Mouse (Mus musculus): Measurements from ENCODE around the gene Stpg4.

Stpg4 gene

DNA sequence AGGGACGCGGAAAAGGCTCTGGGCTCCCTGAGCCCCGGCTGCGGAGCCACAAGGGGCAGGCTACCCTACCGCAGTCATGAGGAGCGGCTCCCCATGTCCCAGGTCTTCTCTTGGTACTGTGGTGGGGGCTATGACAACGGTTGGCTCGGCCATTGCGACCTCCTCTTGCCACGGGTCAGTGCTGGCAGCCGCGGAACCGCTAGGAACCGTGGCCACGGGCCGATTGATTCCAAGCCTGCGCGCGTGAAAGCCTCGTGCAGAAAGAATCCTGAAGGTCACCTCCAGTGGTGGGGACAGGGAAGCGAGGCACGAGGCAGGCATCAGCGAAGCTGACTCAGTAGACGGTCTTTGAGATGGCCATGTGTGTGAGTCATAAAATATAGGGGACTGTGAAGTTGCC is at the start of gene Stpg4:
Gene Stpg4 (minus strand): TSS at position 231 of the 400 bp plus-strand sequence.
- no peak for DNase-seq

DNA sequence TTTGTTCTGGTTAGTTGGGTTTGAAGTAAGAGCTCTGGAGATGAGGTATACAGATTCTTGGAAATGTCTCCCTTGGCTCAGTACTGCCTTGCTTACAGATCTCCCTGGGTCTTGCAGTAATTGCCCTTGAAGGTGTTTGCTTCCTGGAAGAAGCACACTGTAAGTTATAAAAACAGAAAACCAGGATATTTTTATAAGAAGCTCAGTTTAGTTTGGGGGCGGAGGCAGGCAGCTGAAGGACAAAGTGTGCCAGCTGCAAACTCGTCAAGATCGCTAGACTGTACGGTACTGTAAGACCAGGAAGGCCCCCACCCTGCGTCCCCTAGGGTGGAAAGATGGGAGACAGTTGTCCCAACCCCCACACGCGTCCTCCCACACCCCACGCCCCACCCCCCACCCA is 47.8 kb upstream of the Stpg4 start:
- no peak for DNase-seq

DNA sequence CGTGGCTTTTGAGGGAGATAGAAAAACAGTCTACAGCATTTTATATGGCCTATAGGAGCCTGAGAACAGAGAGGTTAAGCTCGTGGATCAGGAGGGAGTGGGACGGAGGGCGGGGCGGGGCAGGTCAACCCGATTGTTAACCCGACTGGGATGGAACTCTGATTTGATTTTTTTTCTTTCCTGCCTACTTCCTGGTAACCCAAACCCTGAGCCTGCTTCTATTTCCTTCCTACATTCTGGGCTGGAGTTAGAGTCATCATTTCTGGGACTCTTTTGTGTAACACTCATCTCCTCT is 46.9 kb upstream of the Stpg4 start:
- DNase-seq = no peak

DNA sequence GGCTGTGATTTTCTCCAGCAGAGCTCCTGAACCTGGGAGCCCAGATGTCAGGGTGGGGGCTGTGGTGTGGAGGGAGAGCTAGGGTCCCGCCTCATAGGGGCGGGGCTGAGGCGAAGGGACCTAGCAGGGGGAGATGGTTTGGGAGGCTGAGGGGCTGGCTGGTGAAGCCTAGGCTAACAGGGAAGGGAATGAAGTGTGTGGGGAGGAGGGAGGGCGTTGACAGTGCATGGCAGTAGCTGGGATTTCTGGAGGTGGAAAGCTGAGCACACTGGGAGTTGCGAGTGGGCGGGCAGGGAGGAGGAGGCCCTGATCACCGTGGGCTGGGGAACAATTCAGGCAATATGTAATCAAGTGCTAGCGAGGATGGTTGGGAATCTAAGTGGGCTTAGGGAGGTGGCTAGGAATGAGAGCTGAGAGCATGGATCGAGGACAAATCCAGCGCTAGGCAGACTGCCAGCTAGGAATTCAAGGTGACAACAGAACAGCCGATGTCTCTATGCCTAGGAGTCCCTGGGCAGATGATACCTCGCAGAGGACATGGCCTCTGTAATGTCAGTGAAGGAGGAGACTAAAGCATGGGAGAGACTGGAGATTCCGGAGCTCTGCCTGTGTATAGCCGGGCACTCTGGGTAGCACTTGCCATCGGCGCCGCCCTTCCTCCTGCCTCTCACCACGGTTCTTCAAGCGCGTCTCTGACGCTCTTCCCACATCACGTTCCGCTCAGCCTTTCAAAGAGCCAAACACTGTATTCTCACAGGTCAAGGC is 46.4 kb upstream of the Stpg4 start:
- DNase-seq = peak; percentile 68

DNA sequence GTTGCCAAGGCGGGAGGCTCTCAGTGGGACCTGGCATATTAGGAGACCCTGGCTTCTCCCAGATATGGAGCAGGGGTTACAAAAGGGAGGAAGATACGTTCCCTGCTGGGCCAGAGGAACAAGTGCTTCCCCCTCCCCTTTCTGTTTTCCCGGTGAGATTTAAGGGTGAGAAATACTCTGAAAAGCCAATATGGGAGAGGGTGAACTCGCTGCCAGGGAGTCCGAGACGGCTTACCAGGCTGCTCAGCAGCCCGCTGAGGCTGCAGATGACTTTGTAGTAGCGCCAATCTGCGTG is 45.8 kb upstream of the Stpg4 start:
- no peak for DNase-seq

DNA sequence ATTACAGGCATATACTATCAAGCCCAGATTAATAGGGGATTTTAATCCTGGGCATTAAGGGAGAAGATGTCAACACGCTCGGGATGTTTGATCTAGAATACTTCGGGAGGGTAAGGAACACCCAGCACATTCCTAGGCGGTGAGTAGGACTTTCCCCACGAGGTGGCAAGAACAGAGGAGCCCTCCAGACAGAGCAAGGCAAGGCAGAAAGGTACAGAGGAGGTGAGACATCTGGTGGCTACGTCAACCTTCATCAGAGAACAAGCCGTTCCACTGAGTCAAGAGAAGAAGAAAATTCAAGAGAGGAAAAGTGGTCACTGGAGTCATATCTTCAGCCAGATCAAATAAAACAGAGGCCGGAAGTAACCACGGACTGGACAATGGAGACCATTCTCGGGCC is 45.3 kb upstream of the Stpg4 start:
- no peak for DNase-seq

DNA sequence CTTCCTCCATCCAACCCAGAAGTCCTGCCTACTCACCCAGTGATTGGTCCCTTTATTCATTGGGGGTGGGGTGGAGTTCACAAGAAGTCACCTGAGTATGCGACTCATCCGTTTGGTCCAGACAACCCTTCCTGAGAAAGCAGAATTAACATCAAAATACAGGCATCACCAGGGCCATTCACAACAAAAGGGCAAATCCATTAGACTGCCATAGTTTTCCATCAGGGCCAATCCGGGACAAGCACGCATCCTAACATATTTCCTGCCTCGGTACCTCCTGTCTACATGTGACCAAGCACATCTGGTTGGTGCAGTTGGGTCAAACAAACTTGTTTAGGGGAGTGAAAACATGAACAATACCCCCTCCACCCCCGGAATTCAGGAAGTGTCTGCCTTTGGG is 44.1 kb upstream of the Stpg4 start:
- DNase-seq = no peak

DNA sequence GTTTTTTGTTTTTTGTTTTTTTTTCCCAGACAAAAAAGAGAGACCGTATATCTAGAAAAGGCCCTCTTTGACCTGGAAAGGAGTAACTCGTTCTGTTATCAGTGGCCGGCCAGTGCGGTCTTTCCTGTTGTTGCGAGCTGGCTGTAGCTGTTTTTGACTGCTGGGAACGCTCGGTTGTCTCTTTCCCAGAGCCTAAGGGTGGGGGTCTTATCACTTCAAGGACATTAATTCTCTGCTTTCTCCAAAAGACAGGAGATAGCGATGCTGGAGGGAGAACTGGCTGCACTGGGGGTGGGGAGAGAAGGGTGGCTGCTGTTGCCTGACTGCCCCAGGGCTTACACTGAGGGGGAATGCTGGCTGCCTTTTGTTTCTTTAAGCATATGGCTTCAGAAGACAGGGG is 43.3 kb upstream of the Stpg4 start:
- DNase-seq = no peak

DNA sequence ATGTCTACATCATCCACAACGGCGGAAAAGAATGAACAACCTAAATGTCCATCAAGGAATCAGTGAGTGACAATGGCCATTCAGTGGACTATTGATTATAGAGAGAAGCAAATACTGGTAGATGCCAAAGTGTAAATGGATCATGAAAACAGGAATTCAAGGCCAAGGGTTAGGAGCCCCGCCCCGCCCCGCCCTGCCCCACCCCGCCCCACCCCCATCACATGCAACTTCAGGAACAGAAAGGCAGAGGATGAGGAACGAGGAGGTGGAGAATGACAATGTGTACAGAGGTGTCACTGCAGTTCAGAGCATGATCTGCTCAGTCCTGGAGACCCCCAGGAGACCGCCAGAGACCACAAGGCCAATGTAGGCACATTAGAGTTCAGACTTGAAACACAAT is 42.7 kb upstream of the Stpg4 start:
- no peak for DNase-seq

DNA sequence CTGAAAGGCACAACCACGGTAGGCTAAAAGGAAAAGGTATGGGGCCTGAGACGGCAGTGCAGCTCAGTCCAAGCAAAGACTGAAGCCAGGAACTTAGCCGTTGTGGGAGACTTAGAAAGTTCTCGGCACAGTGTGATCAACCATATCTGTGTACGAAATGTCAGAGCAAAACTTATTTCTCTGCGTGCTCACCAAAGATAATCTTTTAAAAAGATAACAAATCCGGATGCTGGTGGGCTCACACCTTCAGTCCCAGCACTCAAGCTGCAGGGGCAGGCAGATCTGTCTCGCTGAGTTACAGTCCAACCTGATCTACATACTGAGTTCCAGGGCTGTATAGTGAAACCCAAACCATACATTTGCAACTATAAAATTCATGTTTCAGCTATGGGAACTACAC is 41.9 kb upstream of the Stpg4 start:
- DNase-seq = no peak

DNA sequence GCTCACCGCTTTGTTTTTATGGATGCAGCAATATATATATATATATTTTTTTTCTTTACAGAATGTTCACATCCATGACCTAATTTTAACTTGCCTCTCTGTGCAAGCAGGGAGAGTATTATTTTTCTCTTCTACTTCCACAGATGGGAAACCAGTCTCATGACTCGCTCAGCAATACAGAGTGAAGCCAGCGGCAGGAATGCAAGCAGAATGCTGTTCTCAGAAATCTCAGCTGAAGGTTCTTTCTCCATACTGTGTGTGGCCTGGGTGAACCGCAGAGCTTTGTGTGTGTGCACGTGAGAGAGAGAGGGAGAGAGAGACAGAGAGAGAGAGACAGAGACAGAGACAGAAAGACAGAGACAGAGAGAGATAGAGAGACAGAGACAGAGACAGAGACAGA is 41.1 kb upstream of the Stpg4 start:
- DNase-seq = no peak

DNA sequence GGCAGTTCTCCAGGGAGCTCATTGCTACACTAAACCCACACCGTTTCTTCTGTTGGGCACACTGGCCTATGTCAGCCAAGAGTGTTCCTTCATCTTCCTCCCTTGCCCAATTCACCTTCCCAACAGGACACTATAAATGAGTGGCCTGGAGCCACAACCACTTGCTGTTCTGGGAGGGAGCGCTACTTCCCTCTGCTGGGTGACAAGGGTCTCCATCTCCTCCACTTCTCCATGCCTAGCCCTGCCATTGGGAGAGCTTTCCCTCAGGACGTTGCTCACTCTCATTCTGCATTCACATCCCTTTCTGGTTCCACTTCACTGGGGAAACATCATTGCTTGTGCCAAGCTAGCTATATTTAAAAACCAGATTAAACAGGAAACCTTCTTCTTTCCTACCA is 34.0 kb upstream of the Stpg4 start:
- DNase-seq = no peak

DNA sequence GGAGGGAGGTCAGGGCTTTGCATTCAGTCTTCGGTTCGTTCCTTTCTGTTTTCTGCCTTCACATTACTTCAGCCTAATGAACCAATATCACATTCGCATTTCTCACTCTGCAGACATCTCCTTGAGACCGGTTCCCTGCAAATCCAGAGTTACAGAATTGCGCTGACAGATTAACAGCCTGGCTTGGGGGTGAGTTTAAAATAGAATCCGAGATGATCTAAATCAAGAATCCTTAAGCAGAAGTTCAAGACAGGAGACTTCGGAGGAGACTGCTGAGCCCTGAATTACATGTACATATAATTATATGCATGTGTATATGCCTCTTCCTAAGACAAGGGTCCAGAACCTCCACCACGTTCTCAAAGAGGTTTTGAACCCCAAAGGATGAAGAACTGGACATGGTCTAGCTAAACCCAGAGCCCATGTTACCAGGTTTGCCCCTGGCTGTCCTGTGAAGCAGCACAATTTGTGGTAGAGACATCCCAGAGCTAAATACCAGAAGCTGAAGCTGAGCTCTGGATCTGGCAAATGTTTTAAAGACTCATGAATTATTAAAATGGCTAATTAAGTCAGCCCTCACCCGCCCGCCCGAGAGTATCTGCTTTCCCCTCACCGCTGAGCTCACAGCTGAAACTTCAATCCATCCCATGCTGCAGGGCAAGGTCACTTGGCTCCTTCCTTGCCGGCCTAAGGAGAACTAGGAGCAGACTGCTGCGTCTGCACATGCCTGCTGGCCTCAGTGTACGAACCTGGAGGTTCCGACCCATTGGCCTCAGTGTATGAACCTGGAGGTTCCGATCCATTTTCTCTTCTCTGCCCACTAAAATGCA is 33.3 kb upstream of the Stpg4 start:
- DNase-seq = no peak

DNA sequence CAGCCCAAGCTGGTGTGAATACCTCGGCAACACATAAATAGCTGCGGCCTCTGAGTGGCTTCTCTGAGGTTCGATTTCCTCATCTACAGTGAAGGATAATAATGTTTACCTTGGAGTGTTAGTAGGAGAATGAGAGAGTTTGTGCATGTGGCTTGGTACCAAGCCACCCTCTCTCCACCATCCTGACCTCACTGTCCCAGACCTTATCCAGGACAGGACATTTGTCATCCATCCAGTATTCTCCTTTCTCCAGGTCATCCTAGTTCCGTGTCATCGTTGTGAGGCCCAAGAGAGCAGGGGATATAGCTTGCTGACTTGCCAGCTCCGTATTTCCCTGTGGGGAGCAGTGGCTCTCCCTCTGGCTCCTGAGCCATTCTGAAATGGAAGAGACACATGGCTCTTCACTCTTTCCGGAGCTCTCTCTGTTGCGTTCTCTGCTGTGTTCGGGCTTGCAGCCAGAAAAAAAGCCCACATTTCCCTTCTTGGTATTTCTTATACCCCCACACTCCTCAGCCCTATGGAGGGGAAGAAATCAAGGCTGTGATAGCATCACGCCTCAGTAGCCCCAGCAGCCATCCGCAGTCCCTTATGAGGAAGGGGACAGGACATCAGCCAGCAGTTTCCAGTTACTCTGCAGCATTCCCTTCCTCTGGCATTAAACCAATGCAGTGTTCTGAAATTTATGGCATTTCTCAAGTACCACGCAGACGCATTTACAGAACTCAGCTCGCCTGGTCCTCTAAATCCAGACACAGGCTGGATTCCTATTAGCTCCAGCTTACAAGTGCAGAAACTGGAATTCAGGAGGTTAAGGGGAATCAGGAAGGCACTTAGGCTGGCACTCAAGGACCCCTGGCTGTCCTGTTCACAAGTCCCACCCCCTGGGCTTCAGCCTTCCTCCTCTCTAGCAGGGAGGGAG is 32.5 kb upstream of the Stpg4 start:
- peak; percentile 35 for DNase-seq

DNA sequence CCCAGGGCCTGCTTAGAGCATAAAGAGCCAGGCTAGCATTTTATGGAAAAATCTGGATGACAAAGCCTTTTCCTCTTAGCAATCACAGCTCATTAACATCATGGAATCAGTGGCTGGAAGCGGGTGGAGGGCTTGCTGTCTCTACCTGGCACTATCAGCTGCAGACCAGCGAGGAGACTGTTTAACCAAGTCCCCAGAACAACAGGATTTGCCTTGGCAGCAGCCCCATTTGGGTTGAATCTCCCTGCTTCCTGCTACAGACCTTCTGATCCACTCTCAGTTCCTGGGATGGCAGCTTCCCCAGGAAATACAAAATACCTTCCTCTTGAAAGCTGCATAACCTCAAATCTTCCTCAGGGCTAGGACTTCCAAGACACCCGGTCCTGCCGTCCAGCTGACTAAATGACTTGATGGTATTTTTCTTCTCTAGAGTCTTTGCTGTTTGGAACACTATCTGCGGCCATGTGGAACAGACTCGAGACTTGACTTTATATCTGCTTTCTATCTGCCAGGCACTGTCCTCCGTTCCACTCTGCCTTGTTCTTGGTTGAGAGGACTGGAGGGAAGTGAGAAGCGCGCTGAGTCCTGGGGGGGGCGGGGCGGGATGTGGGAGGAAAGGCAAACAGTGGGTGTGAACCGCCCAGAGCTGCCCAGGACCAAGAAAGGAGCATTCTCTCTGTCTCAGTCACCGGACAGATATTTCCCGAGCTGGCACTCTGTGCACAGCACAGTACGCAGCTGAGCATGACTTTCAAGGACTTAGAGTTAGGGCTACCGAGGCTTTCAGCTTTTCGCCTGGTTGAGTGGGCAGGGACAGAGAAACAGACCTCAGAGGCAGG is 31.6 kb upstream of the Stpg4 start:
- peak; percentile 48 for DNase-seq

DNA sequence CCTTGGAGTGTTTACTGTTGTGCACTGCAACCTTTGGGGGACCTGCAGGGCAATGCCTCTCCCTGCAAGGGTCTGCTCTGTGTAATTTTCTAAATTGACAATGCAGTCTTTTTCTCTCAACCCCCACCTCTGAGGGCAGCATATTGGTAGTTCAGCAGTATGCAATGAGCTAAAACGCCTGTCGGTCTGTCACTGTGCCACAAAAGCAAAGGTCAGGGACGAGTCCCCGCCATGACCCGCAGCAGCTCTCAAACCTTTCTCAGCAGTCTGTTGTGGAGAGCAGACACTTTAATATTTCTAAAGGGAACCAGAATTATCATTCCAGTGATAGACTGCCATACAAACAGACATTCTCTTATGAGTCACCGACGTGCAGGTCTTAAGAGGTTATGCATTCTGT is 30.4 kb upstream of the Stpg4 start:
- no peak for DNase-seq

DNA sequence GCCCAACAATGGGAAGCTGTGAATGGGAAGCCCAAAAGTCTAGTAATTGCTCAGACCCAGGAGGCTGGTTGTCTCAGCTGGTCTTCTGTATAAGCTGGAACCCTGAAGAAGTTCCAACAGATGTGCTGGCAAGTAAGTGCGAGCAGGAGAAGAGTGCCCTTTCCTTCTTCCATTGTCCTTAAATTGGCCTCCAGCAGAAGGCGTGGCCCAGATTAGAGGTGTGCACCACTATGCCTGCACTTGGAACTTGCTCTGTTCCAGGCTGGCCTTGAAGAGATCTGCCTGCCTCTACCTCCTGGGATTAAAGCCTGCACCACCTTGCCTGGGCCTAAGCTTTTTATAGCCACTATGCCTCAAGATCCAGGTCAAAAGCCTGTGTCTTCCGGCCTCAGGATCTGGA is 26.6 kb upstream of the Stpg4 start:
- no peak for DNase-seq

DNA sequence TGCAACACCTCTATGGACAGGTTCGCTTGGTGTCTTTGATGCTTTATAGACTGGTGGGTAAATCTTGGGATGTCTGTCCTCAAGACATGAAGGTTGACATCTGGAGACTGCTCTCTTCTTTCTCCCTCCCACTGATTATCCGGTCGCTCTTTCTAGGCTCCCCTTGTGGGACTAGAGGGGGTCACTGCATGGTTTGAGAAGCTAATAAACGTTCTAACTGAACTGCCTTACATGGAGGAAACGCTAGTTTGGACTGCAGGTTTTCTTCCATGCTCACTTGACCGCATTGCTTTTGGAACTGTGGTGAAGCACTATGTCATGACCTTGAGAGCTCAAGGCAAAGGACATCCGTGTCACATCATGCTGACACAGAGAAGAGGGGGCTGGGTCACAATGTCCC is 25.8 kb upstream of the Stpg4 start:
- no peak for DNase-seq

DNA sequence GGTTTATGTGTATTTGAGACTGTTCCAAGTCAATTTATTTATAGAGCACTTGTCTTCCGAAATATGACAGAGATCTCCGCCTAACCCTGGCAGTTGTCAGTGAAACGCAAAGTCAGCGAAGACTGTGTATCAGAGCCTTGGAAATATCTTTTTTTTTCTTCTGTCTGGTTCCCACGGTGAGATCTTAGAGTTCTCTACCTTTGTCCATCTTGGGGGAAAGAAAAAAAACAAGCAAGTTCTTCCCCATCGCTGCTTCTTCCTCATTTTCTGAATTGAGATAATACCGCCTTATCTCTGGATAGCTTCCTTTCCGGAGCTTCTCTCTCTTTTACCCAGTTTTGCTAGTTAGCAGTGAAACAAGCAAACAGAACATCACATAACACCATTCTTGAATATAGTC is 21.3 kb upstream of the Stpg4 start:
- no peak for DNase-seq

DNA sequence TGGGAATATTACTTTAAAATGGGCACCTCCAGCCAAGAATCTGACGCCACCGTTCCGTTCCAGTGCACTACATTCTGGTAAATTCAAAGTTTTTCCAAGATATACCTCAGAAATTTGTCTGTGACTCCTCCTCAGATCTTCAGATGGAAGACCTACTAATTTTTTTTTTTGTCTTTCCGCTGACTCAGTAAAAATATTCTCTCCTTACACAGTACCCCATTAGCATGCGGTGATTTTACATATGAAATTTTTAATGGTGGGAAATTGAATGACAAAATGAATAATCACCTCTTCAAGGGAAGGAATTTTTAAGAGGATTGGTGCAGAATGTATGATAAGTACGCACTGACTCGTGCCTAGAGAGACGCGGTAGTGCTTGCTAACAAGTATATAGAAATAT is 20.8 kb upstream of the Stpg4 start:
- DNase-seq = no peak

DNA sequence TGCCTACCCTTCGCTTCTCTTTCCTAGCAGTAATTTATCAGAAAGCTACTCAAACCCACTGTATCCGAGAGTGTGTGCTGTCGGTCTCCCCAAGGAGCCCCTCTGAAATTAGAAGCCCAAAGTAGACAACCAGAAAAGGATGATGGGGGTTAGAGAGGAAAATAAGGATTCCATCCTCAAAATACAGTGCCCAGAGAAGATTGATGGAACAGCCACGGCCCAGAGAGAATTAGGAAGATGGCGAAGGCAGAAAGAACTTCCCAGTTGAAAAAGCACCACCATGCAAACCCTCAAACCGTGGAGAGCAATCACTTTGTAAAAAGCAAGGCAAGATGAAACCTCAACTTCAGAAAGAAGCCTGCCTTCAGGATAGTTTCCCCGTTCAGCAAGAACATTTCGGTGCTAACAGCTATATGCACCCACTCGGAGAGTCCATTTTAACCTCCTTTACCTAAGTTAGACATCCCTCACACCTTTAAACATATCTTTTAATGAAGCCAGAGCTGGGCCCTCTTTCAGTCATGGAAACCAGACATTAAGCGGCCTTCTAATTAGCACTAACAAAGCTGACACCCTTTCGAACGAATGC is 20.2 kb upstream of the Stpg4 start:
- DNase-seq = peak; percentile 46

DNA sequence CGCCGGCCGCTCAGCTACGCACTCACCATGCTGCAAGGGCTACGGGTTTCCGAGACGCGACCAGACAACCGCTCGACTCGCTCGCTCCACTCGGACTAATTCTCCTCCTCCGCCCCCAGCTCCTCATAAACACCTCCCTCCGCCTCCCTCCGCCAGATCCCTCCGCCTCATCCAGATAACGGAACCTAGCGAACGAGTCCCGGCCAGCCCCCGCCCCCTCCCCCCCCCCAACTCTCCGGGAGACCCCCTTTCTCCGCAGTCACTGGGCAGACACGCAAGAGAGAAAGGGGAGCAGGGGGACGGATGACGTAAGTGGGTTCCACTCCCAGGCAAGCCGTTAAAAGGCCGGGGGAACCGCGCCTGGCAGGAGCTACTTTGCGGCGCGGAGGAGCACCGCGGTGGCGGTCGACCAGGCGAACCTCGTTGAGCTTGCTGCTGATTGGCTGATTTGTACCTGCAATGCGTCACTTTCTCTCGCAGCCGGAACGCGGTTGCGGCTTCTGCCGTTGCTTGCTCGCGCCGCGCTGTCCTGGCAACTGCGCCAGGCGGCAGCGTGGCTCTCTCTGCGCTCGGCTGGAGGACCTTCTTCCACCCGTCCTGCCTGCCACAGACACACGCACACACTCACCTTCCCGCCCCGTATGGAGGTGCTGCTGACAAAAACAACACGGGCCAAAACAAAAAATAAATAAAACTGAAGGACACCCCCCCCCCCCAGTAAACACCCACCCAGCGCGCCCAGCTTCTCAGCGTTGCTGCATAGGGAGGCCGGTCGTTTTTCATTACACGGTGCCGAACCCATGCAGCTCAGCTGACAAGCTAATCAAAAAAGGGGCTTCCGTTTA is 19.4 kb upstream of the Stpg4 start, which contains the start of gene Calm2:
Gene Calm2 (minus strand): TSS at position 169 of the 845 bp plus-strand sequence.
- DNase-seq = peak; percentile 98
